14 mouse cellular contexts compared by ENCODE assay signal in the genomic region with DNA sequence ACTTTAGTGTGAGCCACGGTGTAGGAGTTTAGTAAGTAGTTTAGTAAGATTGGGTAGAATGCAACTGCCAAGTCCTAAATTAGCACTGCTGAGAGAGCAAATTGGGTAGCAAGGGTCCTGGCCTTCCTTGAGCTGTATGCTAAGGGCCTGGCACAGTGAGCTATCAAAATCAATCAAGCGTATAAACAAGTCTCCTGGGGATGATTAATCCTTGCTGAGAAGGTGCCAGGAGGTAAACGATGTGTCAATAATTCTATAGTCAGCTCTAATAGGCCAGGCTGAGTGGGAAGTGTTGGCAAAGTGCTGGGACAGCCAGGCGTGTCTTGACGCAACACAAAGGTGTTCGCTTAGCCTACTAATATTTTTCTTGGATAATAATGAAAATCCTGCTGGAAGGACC.
DNase-seq lines count a peak whose midpoint lies in the region; ATAC-seq and TF ChIP-seq lines count a peak whose summit lies in the region.
"Had no signal": no experiment of that assay in that cellular context is flagged by ENCODE, and none has a peak within 500 bp of the region (broad histone marks: within the 10 kb centered on the region; RNA-seq: fewer than 3 reads in every experiment).

No protein-coding gene starts in this region.

- H3K36me3 ChIP-seq in kidney, embryonic 15.5 days, result no peaks in the 10 kb centered on the region
- H3K36me3 ChIP-seq in limb, embryonic 14.5 days (ENCODE audit: control insufficient read depth, insufficient read depth, low read length), result no peaks in the 10 kb centered on the region
- H3K36me3 ChIP-seq: embryonic facial prominence, embryonic 13.5 days; heart, embryonic 10.5 days; hindbrain, embryonic 15.5 days; liver, embryonic 12.5 days had no signal

- H3K9me3 ChIP-seq in kidney, embryonic 15.5 days (replicated peaks), result no peaks in the 10 kb centered on the region
- H3K9me3 ChIP-seq in limb, embryonic 14.5 days (ENCODE audit: control insufficient read depth, low read length), result no peaks in the 10 kb centered on the region
- H3K9me3 ChIP-seq: embryonic facial prominence, embryonic 13.5 days; heart, embryonic 10.5 days; hindbrain, embryonic 15.5 days; liver, embryonic 12.5 days had no signal

- no peak overlapping the region for H3K27ac ChIP-seq in kidney, embryonic 15.5 days
- no peak overlapping the region for H3K27ac ChIP-seq in limb, embryonic 14.5 days (replicated peaks; ENCODE audit: low read depth, low read length)
- H3K27ac ChIP-seq: embryonic facial prominence, embryonic 13.5 days; heart, embryonic 10.5 days; hindbrain, embryonic 15.5 days; liver, embryonic 12.5 days had no signal

- DNase-seq in kidney, adult 11 months, result no peak
- DNase-seq in Muller cell, postnatal 12 days (ENCODE audit: inconsistent ontology term), result peak; percentile 62
- DNase-seq in embryo, embryonic 10.5 days (ENCODE audit: low spot score), result peak; percentile 39
- peak; percentile 65 for DNase-seq in limb, embryonic 14.5 days (ENCODE audit: low spot score)
- no peak for DNase-seq in heart, postnatal 14 days
- DNase-seq: adrenal gland, postnatal 14 days; cerebellum, adult 11-12 months; lung, postnatal 4 days had no signal

- no peak overlapping the region for H3K4me2 ChIP-seq in kidney, embryonic 15.5 days
- H3K4me2 ChIP-seq in limb, embryonic 14.5 days (replicated peaks; ENCODE audit: low read depth, low read length, severe bottlenecking), result no peak overlapping the region
- H3K4me2 ChIP-seq: embryonic facial prominence, embryonic 13.5 days; hindbrain, embryonic 15.5 days; liver, embryonic 12.5 days had no signal

- no peak overlapping the region for H3K9ac ChIP-seq in kidney, embryonic 15.5 days
- no peak overlapping the region for H3K9ac ChIP-seq in limb, embryonic 14.5 days (ENCODE audit: low read depth, low read length, severe bottlenecking)
- H3K9ac ChIP-seq: embryonic facial prominence, embryonic 13.5 days; hindbrain, embryonic 15.5 days; liver, embryonic 12.5 days had no signal

- H3K27me3 ChIP-seq in kidney, embryonic 15.5 days, result no peaks in the 10 kb centered on the region
- H3K27me3 ChIP-seq in limb, embryonic 14.5 days (ENCODE audit: control insufficient read depth, insufficient read depth, low read length), result no peaks in the 10 kb centered on the region
- H3K27me3 ChIP-seq: embryonic facial prominence, embryonic 13.5 days; hindbrain, embryonic 15.5 days; liver, embryonic 12.5 days had no signal

- no peak for TF ChIP-seq POLR2A in limb, embryonic 14.5 days (IDR thresholded peaks at IDR 0.05; ENCODE audit: borderline replicate concordance, extremely low read depth, insufficient read depth, insufficient read length)

- WGBS in kidney, embryonic 15.5 days, result 43% methylated on average over 6 of the region's 6 CpGs
- 35% methylated on average over 6 of the region's 6 CpGs for WGBS in limb, embryonic 14.5 days

- no peak overlapping the region for H3K4me3 ChIP-seq in kidney, embryonic 15.5 days (replicated peaks)
- no peak overlapping the region for H3K4me3 ChIP-seq in limb, embryonic 14.5 days (replicated peaks; ENCODE audit: low read length)
- H3K4me3 ChIP-seq: embryonic facial prominence, embryonic 13.5 days; heart, embryonic 10.5 days; hindbrain, embryonic 15.5 days; liver, embryonic 12.5 days had no signal

- intact Hi-C loops in heart, postnatal 14 days (cut with DNase I), result no loop called here

- peaks cover 8% of the 10 kb centered on the region; the same call in 1 of the 2 replicates for H3K4me1 ChIP-seq in kidney, embryonic 15.5 days
- H3K4me1 ChIP-seq in limb, embryonic 14.5 days (ENCODE audit: control insufficient read depth, insufficient read depth, low read length), result peaks cover 5% of the 10 kb centered on the region; the same call in 1 of the 2 replicates
- H3K4me1 ChIP-seq: heart, embryonic 10.5 days; hindbrain, embryonic 15.5 days; liver, embryonic 12.5 days had no signal

- peak; percentile 64 for ATAC-seq in kidney, embryonic 15.5 days (replicated peaks; ENCODE audit: low FRiP score)
- ATAC-seq in limb, embryonic 14.5 days (ENCODE audit: low FRiP score, low read depth), result peak; percentile 57; the same call in 1 of the 2 replicates
- no peak for ATAC-seq in activated CD4-positive, CD25-positive, alpha-beta regulatory T cell, adult 4 months
- ATAC-seq: liver, embryonic 12.5 days had no signal

Comparison
In these comparisons a context has a peak if more than half of its experiments do, and no peak if none do; other contexts are left out.
1. DNase-seq: peak in Muller cell, postnatal 12 days (single experiment), embryo, embryonic 10.5 days (single experiment) and limb, embryonic 14.5 days (single experiment); none in kidney, adult 11 months (single experiment) and heart, postnatal 14 days (0 of 2).